In the genomic region with DNA sequence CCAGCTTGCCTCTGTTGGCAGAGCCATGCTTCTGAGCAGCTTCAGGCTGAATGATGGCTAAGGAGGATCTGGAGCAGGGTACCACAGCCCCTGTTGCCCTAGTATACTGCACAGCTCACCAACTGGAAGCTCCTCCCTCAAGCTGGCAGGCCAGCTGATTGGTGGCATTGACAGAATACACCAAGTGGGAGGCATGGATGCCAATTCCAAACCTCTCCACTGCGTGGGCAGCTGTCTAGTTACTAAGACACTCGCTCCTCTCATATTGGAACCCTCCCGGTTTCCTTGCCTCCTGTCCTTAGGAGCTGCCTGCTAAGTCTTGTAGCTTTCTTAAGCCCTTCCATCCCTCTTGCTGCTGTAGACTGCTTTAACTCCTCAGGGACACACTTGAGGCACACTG, we compare ENCODE assay signal across 18 mouse cellular contexts. TPM values are rescaled to one million over a fixed set of nuclear protein-coding genes. Genes with fewer than 3 reads are reported as not detected.
DNase-seq lines count a peak whose midpoint lies in the region; ATAC-seq lines count a peak whose summit lies in the region.
"Had no signal": no experiment of that assay in that cellular context is flagged by ENCODE, and none has a peak within 500 bp of the region (broad histone marks: within the 10 kb centered on the region; RNA-seq: fewer than 3 reads in every experiment).

No protein-coding gene starts in this region.

- 67% methylated on average over 3 of the region's 3 CpGs for WGBS in kidney, embryonic 15.5 days

- no peaks in the 10 kb centered on the region for H3K27me3 ChIP-seq in kidney, embryonic 15.5 days
- H3K27me3 ChIP-seq: hindbrain, embryonic 15.5 days; limb, embryonic 13.5 days had no signal

- no peaks in the 10 kb centered on the region for H3K9me3 ChIP-seq in kidney, embryonic 15.5 days (replicated peaks)
- H3K9me3 ChIP-seq: hindbrain, embryonic 15.5 days had no signal

- ATAC-seq in kidney, embryonic 15.5 days (replicated peaks; ENCODE audit: low FRiP score): no peak
- ATAC-seq: liver, postnatal 0 days had no signal

- no peaks in the 10 kb centered on the region for H3K36me3 ChIP-seq in kidney, embryonic 15.5 days
- H3K36me3 ChIP-seq: hindbrain, embryonic 15.5 days; limb, embryonic 13.5 days had no signal

- peak; percentile 3 for DNase-seq in retina, embryonic 14.5 days (ENCODE audit: low spot score)
- no peak for DNase-seq in retina, postnatal 1 day
- DNase-seq in layer of hippocampus, adult 9-10 months (ENCODE audit: low spot score): peak; percentile 5
- peak; percentile 34 to 74 for DNase-seq in left cerebral cortex, postnatal 25 days (ENCODE audit: low spot score in 2 of 2)
- no peak for DNase-seq in thymus, postnatal 10 days (ENCODE audit: low spot score in 2 of 2)
- DNase-seq in lung, postnatal 14 days: no peak
- DNase-seq: cerebellum, adult 2 months; gastrocnemius, postnatal 36 days; kidney, adult 8-10 months; liver, postnatal 0 days; thymus, postnatal 36 days had no signal

- peaks cover 6% of the 10 kb centered on the region; the same call in 1 of the 2 replicates for H3K4me1 ChIP-seq in kidney, embryonic 15.5 days
- H3K4me1 ChIP-seq: hindbrain, embryonic 15.5 days; limb, embryonic 13.5 days had no signal

- H3K4me3 ChIP-seq in kidney, embryonic 15.5 days (replicated peaks): no peak overlapping the region
- H3K4me3 ChIP-seq: hindbrain, embryonic 15.5 days; limb, embryonic 13.5 days had no signal

- H3K27ac ChIP-seq in kidney, embryonic 15.5 days: no peak overlapping the region
- H3K27ac ChIP-seq: hindbrain, embryonic 15.5 days; limb, embryonic 13.5 days had no signal

- no peak overlapping the region for H3K4me2 ChIP-seq in kidney, embryonic 15.5 days
- H3K4me2 ChIP-seq: hindbrain, embryonic 15.5 days; limb, embryonic 13.5 days had no signal

- no peak overlapping the region for H3K9ac ChIP-seq in kidney, embryonic 15.5 days
- H3K9ac ChIP-seq: hindbrain, embryonic 15.5 days; limb, embryonic 13.5 days; liver, postnatal 0 days had no signal

- intact Hi-C loops in left cerebral cortex, postnatal 25 days (cut with DNase I): loop anchor here (10.0 kb wide), 1 partner anchor 519 kb away; no protein-coding TSS in a partner anchor

RNA-seq across cellular contexts. Expression of a gene that starts 39.0 kb away (rescaled TPM):
- total RNA-seq in left cerebral cortex, postnatal 25 days (2021): not detected
- not detected in 2 replicates for polyA plus RNA-seq in kidney, embryonic 15.5 days (2015; fragmentation: Nextera tagmentation; extraction: Ambion mirVana)
- total RNA-seq: gastrocnemius, postnatal 36 days had no signal
- polyA plus RNA-seq: brain, embryonic 14.5 days; cerebellum, adult 2 months; embryonic facial prominence, embryonic 11.5 days; heart, postnatal 0 days; hindbrain, embryonic 15.5 days; limb, embryonic 13.5 days; liver, postnatal 0 days; stomach, embryonic 14.5 days had no signal

Comparison
In these comparisons a context has a peak if more than half of its experiments do, and no peak if none do; other contexts are left out.
1. DNase-seq: peak in retina, embryonic 14.5 days (single experiment), layer of hippocampus, adult 9-10 months (single experiment) and left cerebral cortex, postnatal 25 days (2 of 2); none in retina, postnatal 1 day (single experiment), thymus, postnatal 10 days (0 of 2) and lung, postnatal 14 days (single experiment).